Mouse (Mus musculus): Measurements from ENCODE around the gene Tcf3.

DNA sequence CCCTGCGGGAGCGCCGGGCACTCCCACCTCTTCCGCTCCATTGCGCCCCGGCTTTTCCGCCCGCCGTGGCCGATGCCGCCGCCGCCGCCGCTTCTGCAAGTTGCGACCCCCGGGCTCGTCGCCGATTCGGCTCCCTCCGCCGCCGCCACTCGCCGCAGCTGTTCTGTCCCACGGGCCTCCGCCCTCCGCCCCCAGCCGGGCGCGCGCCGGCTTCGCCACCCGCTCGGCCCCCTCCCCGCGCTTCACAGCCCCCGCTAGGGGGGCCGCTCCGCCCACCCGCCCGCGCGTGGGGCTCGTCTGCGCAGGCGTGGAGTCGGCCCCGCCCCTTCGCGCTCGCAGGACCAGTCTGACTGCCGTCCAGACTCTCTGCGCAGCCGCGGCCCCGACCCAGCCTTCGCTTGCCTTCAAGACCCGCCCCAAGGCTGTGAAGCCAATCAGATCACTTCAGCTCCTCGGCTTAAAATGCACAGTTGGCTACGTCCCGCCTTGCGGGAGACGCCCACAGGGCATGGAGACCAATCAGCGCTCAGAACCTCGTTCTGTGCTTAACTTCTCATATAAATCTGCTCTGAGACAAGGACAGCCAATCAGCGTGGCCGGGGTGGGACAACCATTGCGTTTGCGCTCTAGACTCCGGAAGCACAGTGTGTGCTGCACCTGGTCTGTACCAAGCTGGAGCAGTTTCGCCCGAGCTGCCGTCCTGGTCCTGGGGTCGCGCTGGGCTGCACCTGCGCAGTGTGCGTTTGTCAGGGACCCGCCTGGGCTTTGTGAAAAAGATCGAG, 34.1 kb downstream of the Tcf3 start, which contains the start of gene Mbd3:
- TF ChIP-seq CTCF (IDR thresholded peaks at IDR 0.05; ENCODE audit: extremely low read depth, insufficient read length, insufficient replicate concordance, low read depth, low read length): no peak
- peak; percentile 89 for TF ChIP-seq POLR2A (IDR thresholded peaks at IDR 0.05; ENCODE audit: low read depth, low read length)

Measured in small intestine, adult 2 months (tissue).